Mouse (Mus musculus): ENCODE data around the gene Sntb2. TPM values are rescaled to one million over a fixed set of nuclear protein-coding genes. Genes with fewer than 3 reads are reported as not detected.
A peak's percentile ranks its signal among the peaks of the same experiment; 100 is the strongest.
"Not testable (repeated sequence)": the region's sequence is repeated elsewhere in the genome, so short reads cannot be mapped to it uniquely, and the experiment has no call there.

Gene Sntb2
- polyA plus RNA-seq, 1 experiment from 2014 or later: 8.9 TPM

DNA sequence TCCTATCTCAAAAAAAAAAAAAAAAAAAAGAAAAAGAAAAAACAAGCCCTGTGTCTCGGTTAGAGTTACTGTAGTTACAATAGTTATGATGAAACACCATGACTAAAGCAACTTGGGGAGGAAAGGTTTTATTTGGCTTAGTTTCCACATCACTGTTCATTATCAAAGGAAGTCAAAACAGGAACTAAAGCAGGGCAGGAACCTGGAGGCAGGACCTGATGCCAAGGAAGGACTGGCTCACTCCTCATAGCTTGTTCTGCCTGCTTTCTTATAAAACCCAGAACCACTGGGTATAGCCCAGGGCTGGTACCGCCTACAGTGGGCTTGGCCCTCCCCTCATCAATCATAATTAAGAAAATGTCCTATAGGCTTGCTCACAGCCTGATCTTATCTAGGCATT lies 24.1 kb downstream of the Sntb2 start:
- Histone ChIP-seq H3K27me3 (no peaks in the 10 kb centered on the region), H3K9ac (no peak overlapping the region), H3K4me3 (replicated peaks) (no peak overlapping the region), H3K36me3 (replicated peaks) (no peaks in the 10 kb centered on the region), H3K27ac (no peak overlapping the region), H3K4me2 (no peak overlapping the region), H3K4me1 (0 out of 2 replicates have a peak, but pooled peaks cover 7% of the 10 kb centered on the region), H3K9me3 (no peaks in the 10 kb centered on the region)
- 86% methylated on average over 2 of the region's 2 CpGs for WGBS
- no peak for ATAC-seq (ENCODE audit: low FRiP score)

DNA sequence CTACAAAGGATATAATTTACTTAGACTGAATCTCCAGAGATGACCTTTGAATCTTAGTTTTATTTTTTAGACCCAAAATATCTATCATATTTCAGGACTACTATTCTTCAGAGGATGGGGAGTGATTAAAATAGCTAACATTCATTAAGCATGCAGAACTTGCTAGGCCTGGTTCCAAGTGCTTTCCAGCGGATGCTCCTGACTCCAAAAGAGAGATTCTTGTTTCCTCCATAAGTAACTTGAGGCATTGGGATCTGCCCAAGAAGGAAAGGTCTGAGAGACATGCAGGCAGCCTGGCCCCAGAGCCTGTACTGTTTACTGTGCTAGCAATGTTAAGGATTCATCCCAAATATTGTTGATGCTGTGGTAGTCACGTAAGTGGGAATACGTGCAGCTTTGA lies 26.8 kb downstream of the Sntb2 start:
- no peak overlapping the region for H3K4me2 ChIP-seq
- no peaks in the 10 kb centered on the region for H3K27me3 ChIP-seq
- ATAC-seq (ENCODE audit: low FRiP score): no peak
- H3K9me3 ChIP-seq: no peaks in the 10 kb centered on the region
- H3K36me3 ChIP-seq (replicated peaks): no peaks in the 10 kb centered on the region
- H3K4me3 ChIP-seq (replicated peaks): no peak overlapping the region
- WGBS: 92% methylated on average over 3 of the region's 3 CpGs
- 0 out of 2 replicates have a peak, but pooled peaks cover 7% of the 10 kb centered on the region for H3K4me1 ChIP-seq
- H3K27ac ChIP-seq: no peak overlapping the region
- no peak overlapping the region for H3K9ac ChIP-seq

DNA sequence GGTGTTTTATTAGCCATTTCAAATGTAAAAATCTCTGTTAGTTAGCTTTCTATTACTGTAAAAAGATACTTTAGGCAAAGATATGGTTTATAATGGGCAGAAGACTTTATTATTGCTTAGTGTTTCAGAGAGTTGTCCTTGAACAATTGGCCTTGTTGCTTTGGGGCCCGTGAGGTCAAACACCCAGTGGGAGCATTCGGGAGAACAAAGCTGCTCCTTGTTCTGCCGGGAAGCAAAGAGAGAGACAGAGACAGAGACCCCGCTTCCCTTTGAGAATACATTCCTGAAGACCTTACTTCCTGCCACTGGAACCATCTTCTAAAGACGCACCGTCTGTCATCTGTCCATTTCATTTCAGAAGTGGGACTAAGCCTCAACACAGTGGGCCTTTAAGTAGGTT lies 27.8 kb downstream of the Sntb2 start:
- H3K27ac ChIP-seq: no peak overlapping the region
- H3K9me3 ChIP-seq: no peaks in the 10 kb centered on the region
- H3K4me3 ChIP-seq (replicated peaks): no peak overlapping the region
- no peak overlapping the region for H3K4me2 ChIP-seq
- H3K4me1 ChIP-seq: 0 out of 2 replicates have a peak, but pooled peaks cover 7% of the 10 kb centered on the region
- no peak for ATAC-seq (ENCODE audit: low FRiP score)
- no peaks in the 10 kb centered on the region for H3K36me3 ChIP-seq (replicated peaks)
- H3K9ac ChIP-seq: no peak overlapping the region
- no peaks in the 10 kb centered on the region for H3K27me3 ChIP-seq
- WGBS: 40% methylated on average over 6 of the region's 6 CpGs

DNA sequence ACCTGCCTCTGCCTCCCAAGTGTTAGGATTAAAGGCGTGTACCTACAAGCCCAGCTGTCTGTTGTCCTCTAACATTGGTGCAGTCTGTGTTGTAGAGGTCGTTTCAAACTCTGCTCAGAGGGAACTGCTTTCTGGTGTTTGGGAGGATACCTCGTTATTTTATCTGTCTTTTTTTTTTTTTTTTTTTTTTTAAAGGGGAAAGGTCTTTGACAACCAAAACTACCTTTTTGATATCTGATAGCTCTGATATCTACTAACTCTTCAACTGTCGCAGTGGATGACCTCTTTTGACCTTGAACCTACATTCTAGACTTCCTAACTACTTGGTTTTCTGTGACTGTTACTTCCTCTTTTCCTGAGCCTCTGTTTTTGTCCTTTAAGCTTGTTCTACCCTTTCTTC lies 29.0 kb downstream of the Sntb2 start:
- Histone ChIP-seq H3K27me3 (no peaks in the 10 kb centered on the region), H3K4me1 (0 out of 2 replicates have a peak, but pooled peaks cover 7% of the 10 kb centered on the region), H3K9me3 (no peaks in the 10 kb centered on the region), H3K9ac (no peak overlapping the region), H3K4me2 (no peak overlapping the region), H3K4me3 (replicated peaks) (no peak overlapping the region), H3K27ac (no peak overlapping the region), H3K36me3 (replicated peaks) (no peaks in the 10 kb centered on the region)
- 71% methylated on average over 4 of the region's 4 CpGs for WGBS
- no peak for ATAC-seq (ENCODE audit: low FRiP score)

DNA sequence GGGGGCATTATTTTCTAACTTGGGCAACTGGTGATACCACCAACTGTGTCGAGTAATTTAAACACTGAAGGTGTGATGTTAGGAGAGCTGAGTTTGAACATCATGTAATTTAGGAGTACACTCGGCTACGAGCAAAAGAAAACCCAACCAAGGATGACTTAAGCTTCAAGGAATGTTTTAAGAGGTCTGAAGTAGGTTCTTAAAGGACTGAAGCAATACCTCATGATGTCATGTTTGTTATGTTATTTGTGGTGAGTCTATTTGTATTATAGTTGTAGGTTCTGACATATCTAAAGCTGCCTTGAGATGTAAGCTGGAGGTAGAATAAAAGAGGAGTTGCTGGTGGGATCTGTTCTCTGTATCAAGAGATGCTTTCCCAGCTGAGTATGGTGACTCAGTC lies 34.4 kb downstream of the Sntb2 start:
- ATAC-seq (ENCODE audit: low FRiP score): no peak
- H3K9ac ChIP-seq: no peak overlapping the region
- H3K9me3 ChIP-seq: no peaks in the 10 kb centered on the region
- no peak overlapping the region for H3K4me3 ChIP-seq (replicated peaks)
- H3K36me3 ChIP-seq (replicated peaks): no peaks in the 10 kb centered on the region
- H3K4me2 ChIP-seq: no peak overlapping the region
- no peak overlapping the region for H3K27ac ChIP-seq
- no peaks in the 10 kb centered on the region for H3K27me3 ChIP-seq
- H3K4me1 ChIP-seq: no peaks in the 10 kb centered on the region
- 78% methylated on average over 3 of the region's 3 CpGs for WGBS

DNA sequence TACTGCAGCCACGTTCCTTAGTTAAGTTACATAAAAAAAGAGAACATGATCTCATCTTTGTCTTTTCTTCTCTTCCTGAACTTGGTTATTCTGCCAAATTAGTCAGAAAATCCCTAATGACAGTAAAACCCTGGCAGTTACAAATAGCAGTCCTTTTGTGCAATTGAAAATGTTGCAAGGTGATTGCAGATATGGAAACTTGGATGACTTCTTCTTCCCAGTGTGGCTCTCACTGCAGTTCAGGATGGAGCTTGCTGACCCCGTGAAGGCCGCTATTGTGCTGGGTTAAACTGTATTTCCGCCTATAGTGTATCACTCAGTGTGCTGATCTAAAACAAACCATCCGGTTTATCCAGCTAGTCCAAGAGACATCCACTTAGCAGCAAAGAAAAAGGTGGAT lies 36.4 kb downstream of the Sntb2 start:
- Histone ChIP-seq H3K4me1 (no peaks in the 10 kb centered on the region), H3K9ac (no peak overlapping the region), H3K9me3 (no peaks in the 10 kb centered on the region), H3K4me2 (no peak overlapping the region), H3K27me3 (peaks cover 14% of the 10 kb centered on the region), H3K36me3 (replicated peaks) (no peaks in the 10 kb centered on the region), H3K27ac (no peak overlapping the region), H3K4me3 (replicated peaks) (no peak overlapping the region)
- WGBS: 80% methylated on average over 5 of the region's 5 CpGs
- no peak for ATAC-seq (ENCODE audit: low FRiP score)

DNA sequence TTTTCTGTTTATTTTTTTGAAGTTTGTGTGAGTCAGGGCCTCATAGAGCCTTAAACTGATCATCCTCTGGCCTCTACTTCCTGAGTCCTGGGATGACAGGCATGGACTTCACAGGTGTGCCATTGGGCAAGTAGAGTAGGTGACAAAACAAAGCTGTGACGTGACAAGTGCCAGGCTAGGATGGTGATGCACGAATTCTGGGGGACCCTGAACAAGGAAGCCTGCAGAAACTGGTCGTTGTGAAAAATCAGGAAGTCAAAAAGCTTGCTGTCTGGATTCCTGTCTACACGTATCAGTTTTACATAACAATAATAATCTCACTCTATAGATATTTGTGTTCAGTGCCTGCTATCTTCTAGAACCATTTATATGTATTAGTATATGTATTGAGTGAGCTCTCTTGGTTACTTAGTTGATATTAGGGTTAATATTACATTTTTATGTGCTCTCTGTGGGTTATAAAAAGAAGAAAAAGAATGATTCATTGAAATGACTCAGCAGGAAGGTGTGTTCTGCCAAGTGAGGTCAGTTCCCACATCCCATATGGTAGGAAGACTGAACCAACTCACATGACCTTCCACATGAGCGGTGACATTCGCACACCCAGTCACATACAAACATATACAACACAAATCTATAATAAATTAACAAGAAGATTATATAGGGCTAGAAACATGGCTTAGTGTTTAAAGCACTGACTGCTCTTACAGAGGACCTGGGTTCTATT lies 37.2 kb downstream of the Sntb2 start:
- H3K27ac ChIP-seq: no peak overlapping the region
- no peaks in the 10 kb centered on the region for H3K4me1 ChIP-seq
- H3K36me3 ChIP-seq (replicated peaks): no peaks in the 10 kb centered on the region
- H3K4me3 ChIP-seq (replicated peaks): no peak overlapping the region
- no peak overlapping the region for H3K4me2 ChIP-seq
- WGBS: 88% methylated on average over 6 of the region's 6 CpGs
- no peak for ATAC-seq (ENCODE audit: low FRiP score)
- H3K9ac ChIP-seq: no peak overlapping the region
- H3K27me3 ChIP-seq: peaks cover 19% of the 10 kb centered on the region
- H3K9me3 ChIP-seq: no peaks in the 10 kb centered on the region

DNA sequence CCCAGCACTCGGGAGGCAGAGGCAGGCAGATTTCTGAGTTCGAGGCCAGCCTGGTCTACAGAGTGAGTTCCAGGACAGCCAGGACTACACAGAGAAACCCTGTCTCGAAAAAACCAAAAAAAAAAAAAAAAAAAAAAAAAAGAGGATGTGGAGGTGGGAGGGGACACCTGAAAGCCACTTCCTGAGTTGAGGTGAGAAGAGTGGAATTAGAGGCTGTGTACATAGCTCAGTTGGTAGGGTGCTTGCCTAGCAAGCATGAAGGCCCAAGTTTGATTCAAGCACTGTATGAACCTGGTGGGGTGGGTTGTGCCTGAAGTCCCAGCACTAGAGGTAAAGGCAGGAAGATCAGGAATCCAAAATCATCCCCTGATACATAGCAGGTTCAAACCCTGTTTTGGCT lies 38.0 kb downstream of the Sntb2 start:
- not testable (repeated sequence) for ATAC-seq (ENCODE audit: low FRiP score); H3K4me3 ChIP-seq (replicated peaks); H3K9me3 ChIP-seq; H3K4me1 ChIP-seq; H3K4me2 ChIP-seq; H3K9ac ChIP-seq; H3K27ac ChIP-seq; H3K36me3 ChIP-seq (replicated peaks)
- H3K27me3 ChIP-seq: peaks cover 21% of the 10 kb centered on the region
- 93% methylated on average over 2 of the region's 3 CpGs for WGBS

DNA sequence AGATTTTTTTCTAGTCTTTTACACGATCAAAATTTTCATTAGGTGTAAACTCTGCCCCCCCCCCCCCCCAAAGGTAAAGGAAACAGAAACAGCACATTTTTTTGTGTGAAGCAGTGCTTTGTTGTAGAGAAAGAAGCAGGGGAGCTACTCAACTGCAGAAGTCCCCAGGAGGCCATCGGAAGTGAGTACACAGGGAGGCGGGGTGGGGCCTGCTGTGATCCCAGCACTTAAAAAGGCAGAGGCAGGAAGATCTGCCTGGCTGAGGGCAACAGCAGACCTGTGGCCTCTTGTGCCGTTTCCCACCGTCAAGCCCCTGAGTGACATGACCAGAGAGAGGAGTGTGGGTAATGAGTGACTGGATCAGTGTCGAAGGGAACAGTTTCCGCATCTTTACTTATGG lies 39.2 kb downstream of the Sntb2 start:
- Histone ChIP-seq H3K27ac (no peak overlapping the region), H3K9ac (no peak overlapping the region), H3K4me3 (replicated peaks) (no peak overlapping the region), H3K4me2 (no peak overlapping the region), H3K4me1 (peaks cover 12% of the 10 kb centered on the region; the same call in 1 of the 2 replicates), H3K27me3 (peaks cover 24% of the 10 kb centered on the region), H3K36me3 (replicated peaks) (no peaks in the 10 kb centered on the region), H3K9me3 (no peaks in the 10 kb centered on the region)
- ATAC-seq (ENCODE audit: low FRiP score): no peak
- WGBS: 81% methylated on average over 7 of the region's 7 CpGs

DNA sequence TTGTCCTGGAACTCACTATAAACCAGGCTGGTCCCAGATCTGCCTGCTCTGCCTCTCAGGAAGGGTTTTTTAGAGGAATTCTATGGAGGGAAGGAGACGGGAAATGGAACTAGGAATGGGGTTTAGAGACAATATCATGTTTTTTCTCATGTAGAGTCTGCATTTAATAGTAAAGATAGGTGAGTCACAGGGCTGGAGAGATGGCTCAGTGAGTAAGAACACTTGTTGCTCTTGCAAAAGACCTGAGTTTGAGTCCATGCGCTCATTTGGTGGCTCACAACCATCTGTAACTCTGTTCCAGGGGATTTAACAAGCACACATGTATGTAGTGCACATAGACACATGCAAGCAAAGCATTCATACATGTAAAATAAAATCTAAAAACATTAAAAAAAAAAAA lies 40.2 kb downstream of the Sntb2 start:
- Histone ChIP-seq H3K9me3 (no peaks in the 10 kb centered on the region), H3K4me3 (replicated peaks) (no peak overlapping the region), H3K4me2 (no peak overlapping the region), H3K4me1 (peaks cover 12% of the 10 kb centered on the region; the same call in 1 of the 2 replicates), H3K9ac (no peak overlapping the region), H3K27ac (no peak overlapping the region), H3K36me3 (replicated peaks) (no peaks in the 10 kb centered on the region), H3K27me3 (peaks cover 24% of the 10 kb centered on the region)
- 95% methylated on average over 2 of the region's 2 CpGs for WGBS
- ATAC-seq (ENCODE audit: low FRiP score): no peak

DNA sequence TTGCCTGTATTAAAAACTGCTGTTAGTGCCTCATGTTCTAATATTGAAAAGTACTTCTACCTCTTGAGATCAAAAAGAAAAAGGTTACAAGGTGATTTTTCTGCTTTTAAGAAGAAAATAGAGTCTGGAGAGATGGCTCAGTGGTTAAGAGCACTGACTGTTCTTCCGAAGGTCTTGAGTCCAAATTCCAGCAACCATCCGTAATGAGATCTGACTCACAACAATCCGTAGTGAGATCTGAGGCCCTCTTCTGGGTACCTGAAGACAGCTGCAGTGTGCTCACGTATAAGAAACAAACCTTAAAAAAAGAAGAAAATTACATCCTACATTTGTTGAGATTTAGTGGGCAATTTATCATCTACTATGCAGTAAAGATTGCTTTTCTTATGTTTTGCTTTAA lies 40.9 kb downstream of the Sntb2 start:
- 87% methylated on average over 4 of the region's 4 CpGs for WGBS
- Histone ChIP-seq H3K4me2 (no peak overlapping the region), H3K9me3 (no peaks in the 10 kb centered on the region), H3K4me1 (peaks cover 12% of the 10 kb centered on the region; the same call in 1 of the 2 replicates), H3K9ac (no peak overlapping the region), H3K27me3 (peaks cover 28% of the 10 kb centered on the region), H3K4me3 (replicated peaks) (no peak overlapping the region), H3K27ac (no peak overlapping the region), H3K36me3 (replicated peaks) (no peaks in the 10 kb centered on the region)
- ATAC-seq (ENCODE audit: low FRiP score): no peak

DNA sequence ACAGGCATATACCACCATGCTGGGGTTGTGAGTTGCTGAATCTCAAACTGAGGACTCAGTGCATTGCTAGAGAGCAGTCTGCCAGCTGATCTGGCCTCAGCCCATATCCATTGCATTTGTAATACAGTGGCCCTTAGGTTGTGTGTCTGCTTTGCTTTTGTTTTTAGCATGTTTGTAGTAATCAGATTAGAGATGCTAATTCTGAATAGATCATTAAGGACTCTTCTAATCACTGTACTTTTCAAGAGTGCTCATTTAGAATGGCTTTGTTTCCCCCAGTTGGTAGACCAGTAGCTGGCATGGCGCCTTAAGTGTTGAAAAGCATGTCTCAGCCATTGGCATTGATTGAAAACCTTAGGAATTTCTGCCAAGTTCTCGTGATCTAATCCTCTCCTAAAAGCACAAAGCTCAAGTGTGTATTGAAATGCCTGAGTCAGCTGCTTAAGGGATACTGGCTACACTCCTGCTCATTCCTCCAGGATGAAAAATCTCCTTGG lies 43.3 kb downstream of the Sntb2 start:
- H3K4me3 ChIP-seq (replicated peaks): no peak overlapping the region
- peaks cover 12% of the 10 kb centered on the region; the same call in 1 of the 2 replicates for H3K4me1 ChIP-seq
- no peaks in the 10 kb centered on the region for H3K36me3 ChIP-seq (replicated peaks)
- H3K9ac ChIP-seq: no peak overlapping the region
- H3K27me3 ChIP-seq: peaks cover 28% of the 10 kb centered on the region
- 19% methylated on average over 2 of the region's 2 CpGs for WGBS
- no peaks in the 10 kb centered on the region for H3K9me3 ChIP-seq
- H3K4me2 ChIP-seq: no peak overlapping the region
- ATAC-seq (ENCODE audit: low FRiP score): peak; percentile 69
- no peak overlapping the region; the same call in 1 of the 2 replicates for H3K27ac ChIP-seq

DNA sequence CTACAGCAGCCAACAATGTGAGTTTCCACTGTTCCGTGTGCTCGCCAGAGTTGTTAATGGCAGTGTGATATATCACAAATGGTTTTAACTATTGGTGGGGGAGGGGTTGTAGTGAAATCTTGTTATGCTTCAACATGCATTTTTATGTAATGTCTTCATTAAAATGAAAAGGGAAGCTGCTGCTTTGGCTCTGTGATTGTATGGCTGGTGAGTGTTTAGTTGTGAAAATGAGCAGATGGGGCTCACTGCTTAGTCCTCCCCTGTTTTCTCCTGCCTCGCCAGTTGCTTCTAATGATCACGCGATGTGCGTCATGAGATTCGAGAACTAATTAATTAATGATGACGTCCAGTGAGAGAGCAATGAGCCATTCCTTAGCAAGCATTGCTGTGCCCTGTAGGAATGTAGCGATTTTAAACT lies 49.9 kb downstream of the Sntb2 start:
- WGBS: 60% methylated on average over 9 of the region's 9 CpGs
- Histone ChIP-seq H3K4me1 (no peaks in the 10 kb centered on the region), H3K9me3 (no peaks in the 10 kb centered on the region), H3K27ac (peak overlapping the region; percentile 59), H3K27me3 (peaks cover 4% of the 10 kb centered on the region), H3K4me2 (no peak overlapping the region), H3K4me3 (replicated peaks) (no peak overlapping the region), H3K36me3 (replicated peaks) (no peaks in the 10 kb centered on the region), H3K9ac (no peak overlapping the region)
- peak; percentile 49; the same call in 1 of the 2 replicates for ATAC-seq (ENCODE audit: low FRiP score)
